Mouse (Mus musculus) embryonic facial prominence, embryonic 14.5 days (tissue): ENCODE data around the gene Map4k4. TPM values are rescaled to one million over a fixed set of nuclear protein-coding genes. Genes with fewer than 3 reads are reported as not detected.
A peak's percentile ranks its signal among the peaks of the same experiment; 100 is the strongest.

ENCODE experiments used
- ATAC-seq: fragments of 200-750 bp; cut with Nextera tagmentation; 2 replicates; pipeline ENCODE4 v1.8.0; 2017; ENCODE audit warnings: low read depth, moderate number of reproducible peaks, moderate TSS enrichment
- DNase-seq: peaks from one replicate; pipeline ENCODE4 v3.0.0-alpha.2; 2015; ENCODE audit warnings: low spot score
- H3K27ac ChIP-seq: fragments of 300-500 bp; sonication (generic); replicated peaks from 2 replicates; pipeline ENCODE4 v1.5.1; 2014; ENCODE audit warnings: low read depth, mild to moderate bottlenecking, low read length, moderate library complexity
- H3K27me3 ChIP-seq: fragments of 300-500 bp; sonication (generic); replicated peaks from 2 replicates; pipeline ENCODE4 v1.6.1; 2014; ENCODE audit warnings: low read length; ENCODE audit not compliant: control insufficient read depth, insufficient read depth
- H3K36me3 ChIP-seq: fragments of 300-500 bp; sonication (generic); 2 replicates; pipeline ENCODE4 v1.6.1; 2014; ENCODE audit warnings: low read length, mixed read lengths; ENCODE audit not compliant: control insufficient read depth, insufficient read depth
- H3K4me1 ChIP-seq: fragments of 300-500 bp; sonication (generic); 2 replicates; pipeline ENCODE4 v1.6.1; 2014; ENCODE audit warnings: antibody characterized with exemption, low read length; ENCODE audit not compliant: control insufficient read depth, insufficient read depth
- H3K4me2 ChIP-seq: fragments of 300-500 bp; sonication (generic); 2 replicates; pipeline ENCODE4 v1.6.1; 2014; ENCODE audit warnings: low read depth, mild to moderate bottlenecking, low read length, moderate library complexity, mixed read lengths
- H3K4me3 ChIP-seq: fragments of 300-500 bp; sonication (generic); 2 replicates; pipeline ENCODE4 v1.5.1; 2014; ENCODE audit warnings: low read depth, mild to moderate bottlenecking, low read length
- H3K9ac ChIP-seq: fragments of 300-500 bp; sonication (generic); 2 replicates; pipeline ENCODE4 v1.6.1; 2014; ENCODE audit warnings: low read depth, mild to moderate bottlenecking, low read length, moderate library complexity, mixed read lengths
- H3K9me3 ChIP-seq: fragments of 300-500 bp; sonication (generic); 2 replicates; pipeline ENCODE4 v1.6.1; 2016; ENCODE audit warnings: low read length; ENCODE audit not compliant: control insufficient read depth
- WGBS: fragments of 180-500 bp; shearing (Covaris S2); extraction: QIAGEN DNeasy Blood & Tissue Kit; methylation state at CpG from one replicate; pipeline ENCODE4 v1.1.7; 2014; 5-methylcytosine and 5-hydroxymethylcytosine counted together
- polyA plus RNA-seq: library from polyadenylated mRNA; unstranded; fragments of >200 nt; fragmentation: Nextera tagmentation; extraction: Ambion mirVana; gene quantifications from 2 replicates; pipeline ENCODE4 v1.2.1, GENCODE M21; 2014

The Map4k4 gene
- polyA plus RNA-seq, 1 experiment from 2014 or later: 27.8 TPM

- WGBS: 77% methylated on average over 7 of the region's 7 CpGs
- no peaks in the 10 kb centered on the region for H3K9me3 ChIP-seq
- H3K36me3 ChIP-seq: peaks cover 9% of the 10 kb centered on the region; the same call in 1 of the 2 replicates
- H3K4me2 ChIP-seq: no peak overlapping the region
- H3K27ac ChIP-seq: no peak overlapping the region
- H3K4me3 ChIP-seq: no peak overlapping the region
- H3K9ac ChIP-seq: no peak overlapping the region
- no peaks in the 10 kb centered on the region for H3K27me3 ChIP-seq
- ATAC-seq (no peak), DNase-seq (no peak)
- peaks cover 25% of the 10 kb centered on the region for H3K4me1 ChIP-seq
These were observed 57.3 kb downstream of the Map4k4 start for GRCm38 (mm10) chr1:39957981-39958380.

- peaks cover 25% of the 10 kb centered on the region for H3K36me3 ChIP-seq
- 94% methylated on average over 1 of the region's 1 CpGs for WGBS
- no peak overlapping the region for H3K4me2 ChIP-seq
- H3K27ac ChIP-seq: no peak overlapping the region
- H3K27me3 ChIP-seq: no peaks in the 10 kb centered on the region
- DNase-seq (no peak), ATAC-seq (no peak)
- H3K4me1 ChIP-seq: peaks cover 46% of the 10 kb centered on the region
- H3K9ac ChIP-seq: no peak overlapping the region
- no peaks in the 10 kb centered on the region for H3K9me3 ChIP-seq
- H3K4me3 ChIP-seq: no peak overlapping the region
These were observed 59.9 kb downstream of the Map4k4 start for GRCm38 (mm10) chr1:39960623-39961022.

DNA sequence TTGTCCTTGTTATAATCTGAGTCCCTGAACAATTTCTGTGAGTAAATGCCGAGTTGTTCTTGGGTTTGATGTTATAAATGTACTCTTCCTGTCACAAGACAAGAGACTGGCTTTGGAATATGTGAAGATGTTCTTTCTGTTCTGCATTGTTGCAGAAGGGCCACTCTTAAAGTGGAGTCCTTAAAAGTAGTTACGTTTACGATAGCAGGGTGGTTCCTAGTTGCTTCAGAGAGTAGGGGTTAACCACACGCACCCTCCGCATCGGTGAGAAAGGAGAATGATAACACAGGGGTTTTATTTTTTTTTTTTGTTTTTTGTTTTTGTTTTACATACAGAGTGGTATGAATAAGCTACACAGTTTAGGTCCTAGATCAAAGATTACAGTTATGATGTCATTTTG, 60.4 kb downstream of the Map4k4 start:
- no peak overlapping the region for H3K27ac ChIP-seq
- ATAC-seq: no peak
- H3K4me2 ChIP-seq: no peak overlapping the region
- H3K9me3 ChIP-seq: no peaks in the 10 kb centered on the region
- H3K9ac ChIP-seq: no peak overlapping the region
- peaks cover 46% of the 10 kb centered on the region for H3K4me1 ChIP-seq
- H3K27me3 ChIP-seq: no peaks in the 10 kb centered on the region
- 84% methylated on average over 6 of the region's 6 CpGs for WGBS
- no peak overlapping the region for H3K4me3 ChIP-seq
- H3K36me3 ChIP-seq: peaks cover 25% of the 10 kb centered on the region
- DNase-seq: no peak

GRCm38 (mm10) chr1:39962321-39962720, 61.6 kb downstream of the Map4k4 start:
- H3K4me2 ChIP-seq: no peak overlapping the region
- peak overlapping the region; percentile 69 for H3K27ac ChIP-seq
- no peak overlapping the region for H3K4me3 ChIP-seq
- no peak overlapping the region for H3K9ac ChIP-seq
- H3K36me3 ChIP-seq: peaks cover 28% of the 10 kb centered on the region
- peaks cover 46% of the 10 kb centered on the region for H3K4me1 ChIP-seq
- ATAC-seq (peak; percentile 41), DNase-seq (peak; percentile 87)
- 37% methylated on average over 4 of the region's 4 CpGs for WGBS
- H3K9me3 ChIP-seq: no peaks in the 10 kb centered on the region
- no peaks in the 10 kb centered on the region for H3K27me3 ChIP-seq

DNA sequence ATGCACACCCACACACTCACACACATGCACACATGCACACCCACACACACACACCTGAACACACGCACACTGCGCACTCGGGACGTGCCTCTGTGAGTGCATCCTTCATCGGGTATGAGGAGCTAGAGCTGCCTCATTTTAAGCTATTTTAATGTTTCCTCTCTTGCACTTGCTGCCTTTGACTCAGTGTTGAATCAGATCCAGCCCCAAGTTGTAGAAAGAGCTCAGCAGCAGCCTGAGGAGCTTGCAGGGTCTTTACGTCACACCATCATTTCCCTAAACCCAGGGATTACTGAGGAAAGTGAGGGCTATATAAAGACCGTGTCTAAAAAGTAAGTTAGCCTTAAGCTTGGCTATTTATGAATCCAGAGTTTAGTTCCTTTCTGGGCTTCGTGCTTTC, 62.1 kb downstream of the Map4k4 start:
- H3K4me3 ChIP-seq: no peak overlapping the region
- H3K36me3 ChIP-seq: peaks cover 28% of the 10 kb centered on the region
- no peaks in the 10 kb centered on the region for H3K9me3 ChIP-seq
- peak overlapping the region; percentile 69 for H3K27ac ChIP-seq
- 0 out of 2 replicates have a peak overlapping the region, but pooled peaks have one; percentile 24 for H3K4me2 ChIP-seq
- peak; percentile 60 for ATAC-seq
- WGBS: 58% methylated on average over 8 of the region's 8 CpGs
- no peaks in the 10 kb centered on the region for H3K27me3 ChIP-seq
- peaks cover 46% of the 10 kb centered on the region for H3K4me1 ChIP-seq
- H3K9ac ChIP-seq: no peak overlapping the region
- peak; percentile 74 for DNase-seq

DNA sequence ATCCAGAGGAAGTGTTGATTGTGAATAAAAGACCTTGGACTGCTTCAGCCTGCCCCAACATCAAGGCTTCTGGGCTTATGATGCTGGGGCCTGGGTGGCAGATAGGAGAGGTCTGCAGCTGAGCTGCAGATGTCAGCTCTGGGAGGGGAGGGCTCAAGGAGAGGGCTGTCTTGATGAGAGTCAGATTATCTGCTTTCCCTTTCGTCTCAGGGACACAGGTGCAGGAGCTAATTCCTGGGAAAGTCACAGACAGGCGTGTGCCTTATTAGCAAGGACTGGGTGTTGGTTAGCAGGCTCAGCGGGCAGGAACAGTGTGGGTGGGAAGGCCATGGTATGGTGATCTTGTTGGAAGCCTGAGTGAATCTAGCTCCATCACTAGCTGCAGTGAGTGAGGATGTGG, 63.1 kb downstream of the Map4k4 start:
- 34% methylated on average over 3 of the region's 3 CpGs for WGBS
- H3K4me1 ChIP-seq: peaks cover 47% of the 10 kb centered on the region

GRCm38 (mm10) chr1:39964427-39964826, 63.7 kb downstream of the Map4k4 start:
- H3K27ac ChIP-seq: no peak overlapping the region
- no peak for ATAC-seq
- H3K36me3 ChIP-seq: peaks cover 28% of the 10 kb centered on the region
- H3K4me2 ChIP-seq: no peak overlapping the region
- no peaks in the 10 kb centered on the region for H3K9me3 ChIP-seq
- no peak for DNase-seq
- 77% methylated on average over 2 of the region's 2 CpGs for WGBS
- peaks cover 52% of the 10 kb centered on the region for H3K4me1 ChIP-seq
- no peak overlapping the region for H3K4me3 ChIP-seq
- no peak overlapping the region for H3K9ac ChIP-seq
- no peaks in the 10 kb centered on the region for H3K27me3 ChIP-seq

More for the DNA sequence above, 63.1 kb downstream of the Map4k4 start:
- Histone ChIP-seq H3K36me3 (peaks cover 28% of the 10 kb centered on the region), H3K9me3 (no peaks in the 10 kb centered on the region), H3K4me3 (no peak overlapping the region), H3K27ac (0 out of 2 replicates have a peak overlapping the region, but pooled peaks have one; percentile 69), H3K9ac (no peak overlapping the region), H3K4me2 (no peak overlapping the region), H3K27me3 (no peaks in the 10 kb centered on the region)
- ATAC-seq (no peak), DNase-seq (no peak)

GRCm38 (mm10) chr1:39965461-39965860, 64.7 kb downstream of the Map4k4 start:
- no peaks in the 10 kb centered on the region for H3K9me3 ChIP-seq
- H3K27ac ChIP-seq: no peak overlapping the region
- DNase-seq (peak; percentile 50), ATAC-seq (no peak)
- peaks cover 48% of the 10 kb centered on the region for H3K4me1 ChIP-seq
- 64% methylated on average over 3 of the region's 3 CpGs for WGBS
- H3K36me3 ChIP-seq: peaks cover 28% of the 10 kb centered on the region
- H3K27me3 ChIP-seq: no peaks in the 10 kb centered on the region
- H3K9ac ChIP-seq: no peak overlapping the region
- no peak overlapping the region for H3K4me2 ChIP-seq
- no peak overlapping the region for H3K4me3 ChIP-seq

DNA sequence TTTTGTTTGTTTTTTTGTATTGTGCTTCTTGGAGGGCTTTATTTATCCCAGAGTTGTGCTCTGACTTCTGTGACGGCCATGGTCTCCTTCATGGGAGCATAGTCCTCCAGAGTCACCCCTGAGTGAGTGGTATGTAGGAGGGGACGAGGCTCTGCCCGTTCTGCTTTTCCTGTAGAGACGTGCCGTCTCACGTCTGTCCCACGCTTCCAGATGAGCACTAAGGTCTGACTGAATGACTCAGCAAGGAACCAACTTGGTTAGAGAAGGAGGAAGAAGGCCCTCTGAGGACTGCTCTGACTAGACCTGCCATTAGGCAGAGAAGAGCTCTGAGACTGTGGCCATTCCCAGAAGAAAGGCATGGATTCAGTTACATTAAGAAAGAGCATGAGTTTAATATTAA, 68.3 kb downstream of the Map4k4 start:
- H3K4me2 ChIP-seq: no peak overlapping the region
- H3K4me1 ChIP-seq: peaks cover 22% of the 10 kb centered on the region
- H3K9ac ChIP-seq: 0 out of 2 replicates have a peak overlapping the region, but pooled peaks have one; percentile 1
- 47% methylated on average over 7 of the region's 7 CpGs for WGBS
- H3K4me3 ChIP-seq: no peak overlapping the region
- H3K36me3 ChIP-seq: peaks cover 19% of the 10 kb centered on the region
- no peaks in the 10 kb centered on the region for H3K9me3 ChIP-seq
- DNase-seq (no peak), ATAC-seq (no peak)
- peak overlapping the region; percentile 39 for H3K27ac ChIP-seq
- no peaks in the 10 kb centered on the region for H3K27me3 ChIP-seq
